Mouse (Mus musculus) hindbrain, embryonic 14.5 days (tissue): Measurements from ENCODE around the gene Myl10. TPM values are rescaled to one million over a fixed set of nuclear protein-coding genes. Genes with fewer than 3 reads are reported as not detected.

Source experiments
- polyA plus RNA-seq: library from polyadenylated mRNA; unstranded; fragments of >200 nt; fragmentation: Nextera tagmentation; extraction: Ambion mirVana; gene quantifications from 2 replicates; pipeline ENCODE4 v1.2.1, GENCODE M21; 2014

Gene Myl10
- polyA plus RNA-seq, 1 experiment from 2014 or later = not detected

Other genes starting within 250 kb of the Myl10 start
- 89.1 and 99.0 TPM in 2 replicates for gene Cux1, start 125.7 kb upstream of the Myl10 start, polyA plus RNA-seq
- gene Col26a1, start 190.1 kb downstream of the Myl10 start, polyA plus RNA-seq = 21.7 and 27.5 TPM in 2 replicates
- 118 and 133 TPM in 2 replicates for gene Ift22, start 215.0 kb downstream of the Myl10 start, polyA plus RNA-seq